Mouse (Mus musculus) embryonic stem cell, embryonic (primary cell): Measurements from ENCODE around the gene Krtap4-8.
"Not testable (repeated sequence)": the region's sequence is repeated elsewhere in the genome, so short reads cannot be mapped to it uniquely, and the experiment has no call there.

Experiments used
- CTCF ChIA-PET, 4 experiments: fragments of 300-600 bp in 2 of 4; fragments of 350-600 bp in 2 of 4; sonication (Branson Sonifier 250); formaldehyde crosslinking; loops; one replicate each; lab custom pipeline; 2022; ENCODE audit warnings: inconsistent platforms in 2 of 4; lab: Charles Lee
- POLR2A ChIA-PET, 4 experiments: fragments of 300-600 bp in 2 of 4; fragments of 350-600 bp in 2 of 4; sonication (Branson Sonifier 250); formaldehyde crosslinking; loops; one replicate each; lab custom pipeline; 2022; ENCODE audit warnings: antibody characterized with exemption in 4 of 4, inconsistent platforms in 1 of 4; lab: Charles Lee

Gene Krtap4-8

DNA sequence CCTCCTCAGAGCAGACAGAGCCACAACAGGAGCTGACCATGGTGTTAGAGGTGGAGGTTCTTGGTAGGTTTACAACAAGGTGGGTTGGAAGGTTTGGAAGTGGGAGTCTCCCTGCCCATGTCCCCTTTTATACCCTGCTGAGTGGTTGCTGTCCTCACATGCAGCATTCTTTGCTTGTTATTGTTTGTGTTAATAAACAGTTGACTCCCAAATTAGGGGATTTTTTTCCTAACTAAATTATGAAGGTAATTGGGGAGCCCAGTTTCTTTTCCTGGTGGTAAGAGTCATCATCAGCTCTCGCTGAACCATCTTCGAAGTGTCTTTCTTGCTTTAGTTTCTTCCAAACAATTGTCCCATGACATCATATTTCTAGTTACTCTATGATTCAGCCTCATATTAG is at the start of gene Krtap4-8:
TSS of gene Krtap4-8 (minus strand) at position 101 of the 400 bp plus-strand sequence.
- CTCF ChIA-PET = no interaction called here
- POLR2A ChIA-PET = no interaction called here

DNA sequence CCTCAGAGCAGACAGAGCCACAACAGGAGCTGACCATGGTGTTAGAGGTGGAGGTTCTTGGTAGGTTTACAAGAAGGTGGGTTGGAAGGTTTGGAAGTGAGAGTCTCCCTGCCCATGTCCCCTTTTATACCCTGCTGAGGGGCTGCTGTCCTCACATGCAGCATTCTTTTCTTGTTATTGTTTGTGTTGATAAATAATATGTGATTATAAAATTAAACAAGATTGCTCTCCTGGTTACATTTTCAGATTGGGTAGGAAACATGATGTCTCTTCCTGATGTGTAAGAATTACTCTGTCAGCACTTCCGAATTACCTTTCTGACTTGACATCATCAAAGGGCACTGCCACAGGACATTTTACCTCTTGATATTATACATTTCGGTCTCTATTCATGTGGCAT is 35.1 kb upstream of the Krtap4-8 start, which contains the start of gene Gm11564:
TSS of gene Gm11564 (minus strand) at position 101 of the 400 bp plus-strand sequence.
- CTCF ChIA-PET = not testable (repeated sequence)

DNA sequence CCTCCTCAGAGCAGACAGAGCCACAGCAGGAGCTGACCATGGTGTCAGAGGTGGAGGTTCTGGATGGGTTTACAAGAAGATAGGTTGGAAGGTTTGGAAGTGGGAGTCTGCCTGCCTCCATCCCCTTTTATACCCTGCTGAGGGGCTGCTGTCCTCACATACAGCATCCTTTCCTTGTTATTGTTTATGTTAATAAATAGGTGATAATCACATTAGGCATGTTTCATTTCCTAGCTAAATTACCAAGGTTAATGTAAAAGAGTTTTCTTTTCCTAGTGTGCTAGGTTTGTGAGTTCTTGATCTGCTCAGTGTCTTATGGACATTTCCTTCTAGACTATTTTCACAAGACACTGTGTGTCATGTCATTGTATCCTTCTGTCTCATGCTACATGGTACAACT is 29.3 kb upstream of the Krtap4-8 start, which contains the start of gene Krtap4-13:
TSS of gene Krtap4-13 (minus strand) at position 101 of the 400 bp plus-strand sequence.
- POLR2A ChIA-PET, CTCF ChIA-PET: not testable (repeated sequence)

More for the DNA sequence above, 35.1 kb upstream of the Krtap4-8 start, which contains the start of gene Gm11564:
- POLR2A ChIA-PET = not testable (repeated sequence)

DNA sequence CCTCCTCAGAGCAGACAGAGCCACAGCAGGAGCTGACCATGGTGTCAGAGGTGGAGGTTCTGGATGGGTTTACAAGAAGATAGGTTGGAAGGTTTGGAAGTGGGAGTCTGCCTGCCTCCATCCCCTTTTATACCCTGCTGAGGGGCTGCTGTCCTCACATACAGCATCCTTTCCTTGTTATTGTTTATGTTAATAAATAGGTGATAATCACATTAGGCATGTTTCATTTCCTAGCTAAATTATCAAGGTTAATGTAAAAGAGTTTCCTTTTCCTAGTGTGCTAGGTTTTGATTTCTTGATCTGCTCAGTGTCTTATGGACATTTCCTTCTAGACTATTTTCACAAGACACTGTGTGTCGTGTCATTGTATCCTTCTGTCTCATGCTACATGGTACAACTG is 23.8 kb upstream of the Krtap4-8 start, which contains the start of gene Gm11554:
TSS of gene Gm11554 (minus strand) at position 101 of the 400 bp plus-strand sequence.
- CTCF ChIA-PET, POLR2A ChIA-PET: not testable (repeated sequence)

DNA sequence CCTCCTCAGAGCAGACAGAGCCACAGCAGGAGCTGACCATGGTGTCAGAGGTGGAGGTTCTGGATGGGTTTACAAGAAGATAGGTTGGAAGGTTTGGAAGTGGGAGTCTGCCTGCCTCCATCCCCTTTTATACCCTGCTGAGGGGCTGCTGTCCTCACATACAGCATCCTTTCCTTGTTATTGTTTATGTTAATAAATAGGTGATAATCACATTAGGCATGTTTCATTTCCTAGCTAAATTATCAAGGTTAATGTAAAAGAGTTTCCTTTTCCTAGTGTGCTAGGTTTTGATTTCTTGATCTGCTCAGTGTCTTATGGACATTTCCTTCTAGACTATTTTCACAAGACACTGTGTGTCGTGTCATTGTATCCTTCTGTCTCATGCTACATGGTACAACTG is 18.3 kb upstream of the Krtap4-8 start, which contains the start of gene Gm11569:
TSS of gene Gm11569 (minus strand) at position 101 of the 400 bp plus-strand sequence.
- CTCF ChIA-PET, POLR2A ChIA-PET: not testable (repeated sequence)

DNA sequence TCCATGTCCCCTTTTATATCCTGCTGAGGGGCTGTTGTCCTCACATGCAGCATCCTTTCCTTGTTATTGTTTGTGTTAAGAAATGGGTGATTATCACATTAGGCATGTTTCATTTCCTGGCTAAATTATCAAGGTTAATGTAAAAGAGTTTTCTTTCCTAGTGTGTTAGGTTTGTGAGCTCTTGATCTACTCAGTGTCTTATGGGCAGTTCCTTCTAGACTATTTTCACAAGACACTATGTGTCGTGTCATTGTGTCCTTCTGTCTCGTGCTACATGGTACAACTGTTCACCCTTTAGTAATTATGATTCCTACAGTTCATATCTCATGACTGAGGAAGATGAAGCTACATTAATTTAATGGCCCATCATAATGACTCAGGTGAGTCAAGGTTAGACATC is 12.9 kb upstream of the Krtap4-8 start, which contains the start of gene Gm11596:
TSS of gene Gm11596 (minus strand) at position 101 of the 400 bp plus-strand sequence.
- CTCF ChIA-PET = no interaction called here
- POLR2A ChIA-PET = no interaction called here

DNA sequence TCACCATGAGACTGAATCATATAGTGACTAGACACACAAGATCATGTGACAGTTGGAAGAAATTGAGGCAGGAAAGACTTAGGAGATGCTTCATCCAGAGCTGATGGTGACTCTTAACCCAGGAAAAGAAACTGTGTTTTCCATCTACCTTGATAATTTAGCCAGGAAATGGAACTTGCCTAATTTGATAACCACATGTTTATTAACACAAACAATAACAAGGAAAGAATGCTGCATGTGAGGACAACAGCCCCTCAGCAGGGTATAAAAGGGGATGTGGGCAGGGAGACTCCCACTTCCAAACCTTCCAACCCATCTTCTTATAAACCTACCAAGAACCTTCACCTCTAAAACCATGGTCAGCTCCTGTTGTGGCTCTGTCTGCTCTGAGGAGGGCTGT is 4.4 kb upstream of the Krtap4-8 start, which contains the start of gene Krtap4-9:
TSS of gene Krtap4-9 (plus strand) at position 301 of the 400 bp plus-strand sequence.
- POLR2A ChIA-PET = not testable (repeated sequence)

DNA sequence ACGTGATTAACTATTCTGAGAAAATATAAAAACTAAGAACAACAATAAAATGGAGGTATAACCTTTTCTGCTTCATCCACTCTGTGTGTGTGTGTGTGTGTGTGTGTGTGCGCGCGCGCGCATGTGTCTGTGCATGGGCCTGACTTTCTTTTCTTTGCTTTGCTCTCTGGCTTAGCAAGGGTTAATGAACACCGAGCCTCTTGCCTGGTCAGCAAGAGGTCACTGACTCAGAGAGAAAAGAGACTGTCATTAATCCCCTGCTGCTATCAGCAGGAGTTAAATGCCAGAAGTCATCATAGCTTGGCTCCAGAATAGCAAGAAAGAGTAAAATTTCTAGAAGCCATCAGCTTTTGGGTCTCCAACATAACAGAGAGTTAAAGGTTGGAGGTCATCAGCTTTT is 2.1 kb downstream of the Krtap4-8 start:
- POLR2A ChIA-PET = no interaction called here
- CTCF ChIA-PET = no interaction called here

More for the DNA sequence above, 4.4 kb upstream of the Krtap4-8 start, which contains the start of gene Krtap4-9:
- CTCF ChIA-PET = not testable (repeated sequence)

DNA sequence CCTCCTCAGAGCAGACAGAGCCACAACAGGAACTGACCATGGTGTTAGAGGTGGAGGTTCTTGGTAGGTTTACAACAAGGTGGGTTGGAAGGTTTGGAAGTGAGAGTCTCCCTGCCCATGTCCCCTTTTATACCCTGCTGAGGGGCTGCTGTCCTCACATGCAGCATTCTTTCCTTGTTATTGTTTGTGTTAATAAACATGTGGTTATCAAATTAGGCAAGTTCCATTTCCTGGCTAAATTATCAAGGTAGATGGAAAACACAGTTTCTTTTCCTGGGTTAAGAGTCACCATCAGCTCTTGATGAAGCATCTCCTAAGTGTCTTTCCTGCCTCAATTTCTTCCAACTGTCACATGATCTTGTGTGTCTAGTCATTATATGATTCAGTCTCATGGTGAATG is 7.7 kb downstream of the Krtap4-8 start, which contains the start of gene Gm11595:
TSS of gene Gm11595 (minus strand) at position 101 of the 400 bp plus-strand sequence.
- CTCF ChIA-PET, POLR2A ChIA-PET: not testable (repeated sequence)

DNA sequence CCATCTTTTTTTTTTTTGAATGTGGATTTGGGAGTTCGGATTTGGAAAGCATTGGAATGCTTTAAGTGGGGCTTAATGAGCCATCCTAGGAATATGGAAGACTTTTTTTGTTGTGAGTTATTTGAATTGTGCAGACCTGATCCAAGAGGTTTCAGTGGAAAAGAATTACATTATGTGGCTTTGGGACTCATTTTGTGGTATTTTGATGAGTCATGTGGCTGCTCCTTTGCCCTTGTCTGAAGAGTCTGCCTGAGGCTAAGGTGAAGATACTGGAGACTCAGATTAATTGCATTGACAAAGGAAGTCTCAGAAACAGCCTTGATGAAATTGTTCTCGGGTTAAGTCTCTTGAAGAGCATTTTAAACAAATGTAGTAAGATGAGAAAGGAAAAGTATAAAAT is 12.1 kb downstream of the Krtap4-8 start:
- ChIA-PET POLR2A (no interaction called here), CTCF (no interaction called here)

DNA sequence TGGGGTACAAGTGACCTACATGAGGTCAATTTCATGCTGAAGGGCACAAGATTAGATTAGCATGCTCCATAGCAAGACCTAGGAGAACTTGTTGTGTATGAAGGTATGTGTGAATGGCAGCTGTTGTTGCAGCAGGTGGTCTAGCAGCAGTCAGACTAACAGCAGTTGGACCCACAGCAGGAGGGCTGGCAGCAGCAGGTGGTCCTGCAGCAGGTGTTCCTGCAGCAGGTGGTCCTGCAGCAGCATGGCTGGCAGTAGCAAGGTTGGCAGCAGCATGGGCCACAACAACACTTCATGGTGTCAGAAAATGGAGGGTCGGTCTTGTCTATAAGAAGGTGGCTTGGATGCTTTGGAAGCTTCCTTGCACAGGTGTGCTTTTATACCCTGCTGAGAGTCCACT is 21.6 kb downstream of the Krtap4-8 start:
- ChIA-PET CTCF (no interaction called here), POLR2A (no interaction called here)

DNA sequence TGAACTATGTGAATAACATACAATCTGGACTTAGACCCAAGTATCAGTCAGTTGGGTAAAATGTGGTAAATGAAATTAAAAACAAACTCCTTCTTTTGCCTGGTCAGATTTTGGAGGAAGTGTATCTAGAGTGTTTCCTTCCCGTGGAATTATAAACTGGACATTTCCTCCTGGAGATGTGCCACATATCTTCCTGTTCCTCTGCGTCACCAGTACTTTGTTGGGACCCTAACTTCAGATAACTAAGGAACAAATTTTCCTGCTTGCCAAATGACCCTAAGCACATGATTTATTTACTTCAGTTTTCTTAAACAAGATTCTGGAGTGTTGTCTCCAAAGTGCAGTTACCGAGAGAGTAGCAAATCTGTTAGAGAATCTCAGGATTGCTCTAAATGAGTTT is 36.5 kb downstream of the Krtap4-8 start:
- POLR2A ChIA-PET = no interaction called here
- CTCF ChIA-PET = no interaction called here

DNA sequence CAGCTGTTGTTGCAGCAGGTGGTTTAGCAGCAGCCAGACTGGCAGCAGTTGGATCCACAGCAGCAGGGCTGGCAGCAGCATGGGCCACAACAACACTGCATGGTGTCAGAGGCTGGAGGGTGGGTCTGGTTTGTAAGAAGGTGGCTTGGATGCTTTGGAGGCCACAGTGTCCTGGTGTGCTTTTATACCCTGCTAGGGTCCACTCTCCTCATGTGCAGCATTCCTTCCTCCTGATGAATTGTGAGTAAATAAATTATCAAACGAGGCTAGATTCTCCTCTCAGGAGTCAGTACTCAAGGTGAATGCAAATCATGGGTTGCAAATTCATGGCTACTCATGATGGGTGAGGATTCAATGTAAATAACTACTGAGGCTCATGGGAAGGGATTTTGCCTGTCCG is 46.3 kb downstream of the Krtap4-8 start, which contains the start of gene Gm14180:
TSS of gene Gm14180 (minus strand) at position 101 of the 400 bp plus-strand sequence.
- ChIA-PET CTCF (no interaction called here), POLR2A (no interaction called here)
